Comparison of ENCODE assay signal across 9 mouse cellular contexts in genomic region chr5:23862291-23862690, GRCm38 (mm10). TPM values are rescaled to one million over a fixed set of nuclear protein-coding genes. Genes with fewer than 3 reads are reported as not detected.
DNase-seq lines count a peak whose midpoint lies in the region; TF ChIP-seq lines count a peak whose summit lies in the region.
"Had no signal": no experiment of that assay in that cellular context is flagged by ENCODE, and none has a peak within 500 bp of the region (broad histone marks: within the 10 kb centered on the region; RNA-seq: fewer than 3 reads in every experiment).

No protein-coding gene starts in this region.

- intact Hi-C loops in heart, postnatal 25 days (cut with DNase I) = no loop called here

- H3K4me1 ChIP-seq in lung, adult 2 months (ENCODE audit: control insufficient read depth, insufficient read depth, low read length) = no peaks in the 10 kb centered on the region

- TF ChIP-seq CTCF in lung, adult 2 months (IDR thresholded peaks at IDR 0.05; ENCODE audit: insufficient read depth, low read length) = no peak

- no peak overlapping the region for H3K4me3 ChIP-seq in lung, adult 2 months (replicated peaks; ENCODE audit: extremely low read depth, low read depth, low read length)

- peak; percentile 28 to 39 for DNase-seq in lung, adult 18-20 months
- DNase-seq in lung, adult 2 months = no peak
- DNase-seq in gastrocnemius, adult 18-20 months (ENCODE audit: low spot score) = peak; percentile 75
- peak; percentile 61 for DNase-seq in heart, postnatal 25 days (ENCODE audit: low spot score)
- peak; percentile 32 for DNase-seq in lung, postnatal 25 days (ENCODE audit: low spot score)
- DNase-seq in cerebellum, adult 11 months = no peak
- DNase-seq in thymus, postnatal 36 days = no peak
- no peak for DNase-seq in cerebellum, adult 8-10 months
- DNase-seq: thymus, adult 18-20 months had no signal

- 43% methylated on average over 5 of the region's 5 CpGs for WGBS in lung, adult 2 months

- TF ChIP-seq POLR2A in lung, adult 2 months (IDR thresholded peaks at IDR 0.05; ENCODE audit: borderline replicate concordance, extremely low read depth, low read depth, low read length) = no peak

RNA-seq across cellular contexts. Expression of gene Tomm7, which starts 18.3 kb away (rescaled TPM):
- polyA plus RNA-seq in lung, adult 2 months (2012; rRNA removed) = 24.4 and 29.4 TPM in 2 replicates
- 10 to 100 TPM; 60.4 to 70.0 TPM for total RNA-seq in gastrocnemius, adult 18-20 months (2021)
- 100 to 1,000 TPM; 102 to 106 TPM for total RNA-seq in heart, postnatal 25 days (2021)

Comparison
In these comparisons a context has a peak if more than half of its experiments do, and no peak if none do; other contexts are left out.
1. DNase-seq: peak in lung, adult 18-20 months (2 of 2), gastrocnemius, adult 18-20 months (single experiment), heart, postnatal 25 days (single experiment) and lung, postnatal 25 days (single experiment); none in lung, adult 2 months (single experiment), cerebellum, adult 11 months (single experiment), thymus, postnatal 36 days (0 of 2) and cerebellum, adult 8-10 months (single experiment).